Mouse (Mus musculus) embryonic facial prominence, embryonic 10.5 days (tissue): ENCODE data around the gene LTO1. TPM values are rescaled to one million over a fixed set of nuclear protein-coding genes. Genes with fewer than 3 reads are reported as not detected.

Source experiments
- DNase-seq: peaks from one replicate; pipeline ENCODE4 v3.0.0-alpha.2; 2017; ENCODE audit warnings: low spot score
- H3K27ac ChIP-seq: fragments of 300-500 bp; sonication (generic); replicated peaks from 2 replicates; pipeline ENCODE4 v1.5.1; 2016; ENCODE audit warnings: mild to moderate bottlenecking
- H3K27me3 ChIP-seq: fragments of 300-500 bp; sonication (generic); replicated peaks from 2 replicates; pipeline ENCODE4 v1.6.1; 2016; ENCODE audit warnings: low read depth, mild to moderate bottlenecking; ENCODE audit not compliant: poor library complexity, severe bottlenecking
- H3K36me3 ChIP-seq: fragments of 300-500 bp; sonication (generic); replicated peaks from 2 replicates; pipeline ENCODE4 v1.6.1; 2016; ENCODE audit warnings: mild to moderate bottlenecking, moderate library complexity
- H3K4me1 ChIP-seq: fragments of 300-500 bp; sonication (generic); 2 replicates; pipeline ENCODE4 v1.6.1; 2016
- H3K4me3 ChIP-seq: fragments of 300-500 bp; sonication (generic); 2 replicates; pipeline ENCODE4 v1.5.1; 2016; ENCODE audit warnings: mild to moderate bottlenecking, moderate library complexity
- H3K9me3 ChIP-seq: fragments of 300-500 bp; sonication (generic); 2 replicates; pipeline ENCODE4 v1.6.1; 2016; ENCODE audit warnings: mild to moderate bottlenecking
- WGBS: fragments of 180-500 bp; shearing (Covaris S2); methylation state at CpG from one replicate; pipeline ENCODE4 v1.1.7; 2016; 5-methylcytosine and 5-hydroxymethylcytosine counted together
- polyA plus RNA-seq: library from polyadenylated mRNA; unstranded; fragments of >200 nt; fragmentation: Nextera tagmentation; extraction: Ambion mirVana; gene quantifications from 2 replicates; pipeline ENCODE4 v1.2.1, GENCODE M21; 2016

The LTO1 gene
- polyA plus RNA-seq, 1 experiment from 2014 or later = 25.4 TPM

GRCm38 (mm10) chr7:144914296-144914947 lies 478 bp upstream of the LTO1 start:
- no peaks in the 10 kb centered on the region for H3K9me3 ChIP-seq
- DNase-seq = no peak
- peak overlapping the region; percentile 93 for H3K4me3 ChIP-seq
- peaks cover 20% of the 10 kb centered on the region for H3K36me3 ChIP-seq
- H3K27me3 ChIP-seq = no peaks in the 10 kb centered on the region
- peak overlapping the region; percentile 85 for H3K27ac ChIP-seq
- WGBS = 7% methylated on average over 17 of the region's 17 CpGs
- H3K4me1 ChIP-seq = peaks cover 14% of the 10 kb centered on the region

DNA sequence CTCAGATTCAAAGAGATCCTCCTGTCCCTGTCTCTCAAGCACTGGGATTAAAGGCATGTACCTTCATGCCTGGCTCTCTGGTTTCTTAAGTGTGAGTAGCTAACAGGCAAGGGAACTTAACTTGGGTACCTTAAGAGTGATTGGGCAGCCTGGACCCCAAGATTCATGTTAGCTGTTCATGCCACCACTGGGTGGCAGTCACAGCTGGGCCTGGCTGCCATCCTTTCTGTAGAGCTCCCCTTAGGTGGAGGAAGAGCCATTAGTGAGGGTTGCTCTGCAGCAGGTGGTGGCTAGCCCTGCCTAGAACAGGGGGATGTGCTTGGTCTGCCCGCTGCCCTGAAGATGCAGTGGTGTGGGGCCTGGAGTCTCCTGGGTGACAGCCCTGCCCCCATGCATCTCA lies 3.9 kb downstream of the LTO1 start:
- H3K27ac ChIP-seq = no peak overlapping the region
- H3K9me3 ChIP-seq = no peaks in the 10 kb centered on the region
- WGBS = 73% methylated on average over 1 of the region's 1 CpGs
- no peak for DNase-seq
- peaks cover 50% of the 10 kb centered on the region for H3K36me3 ChIP-seq
- no peak overlapping the region for H3K4me3 ChIP-seq
- H3K4me1 ChIP-seq = peaks cover 14% of the 10 kb centered on the region
- H3K27me3 ChIP-seq = no peaks in the 10 kb centered on the region

GRCm38 (mm10) chr7:144927591-144927990 lies 12.7 kb downstream of the LTO1 start:
- H3K4me3 ChIP-seq = no peak overlapping the region
- H3K4me1 ChIP-seq = peaks cover 13% of the 10 kb centered on the region
- no peak for DNase-seq
- peak overlapping the region; percentile 24; the same call in 1 of the 2 replicates for H3K27ac ChIP-seq
- H3K9me3 ChIP-seq = no peaks in the 10 kb centered on the region
- peaks cover 57% of the 10 kb centered on the region for H3K36me3 ChIP-seq
- 85% methylated on average over 2 of the region's 2 CpGs for WGBS
- H3K27me3 ChIP-seq = no peaks in the 10 kb centered on the region

- H3K4me1 ChIP-seq = peaks cover 20% of the 10 kb centered on the region
- no peak for DNase-seq
- peaks cover 62% of the 10 kb centered on the region for H3K36me3 ChIP-seq
- 80% methylated on average over 4 of the region's 4 CpGs for WGBS
- H3K4me3 ChIP-seq = no peak overlapping the region
- H3K9me3 ChIP-seq = no peaks in the 10 kb centered on the region
- no peaks in the 10 kb centered on the region for H3K27me3 ChIP-seq
- 0 out of 2 replicates have a peak overlapping the region, but pooled peaks have one; percentile 14 for H3K27ac ChIP-seq
These were observed 13.3 kb downstream of the LTO1 start for GRCm38 (mm10) chr7:144928009-144928888.

- H3K4me1 ChIP-seq = peaks cover 20% of the 10 kb centered on the region
- H3K27ac ChIP-seq = 0 out of 2 replicates have a peak overlapping the region, but pooled peaks have one; percentile 14
- WGBS = 80% methylated on average over 6 of the region's 6 CpGs
- H3K4me3 ChIP-seq = no peak overlapping the region
- no peaks in the 10 kb centered on the region for H3K9me3 ChIP-seq
- DNase-seq = no peak
- H3K27me3 ChIP-seq = no peaks in the 10 kb centered on the region
- peaks cover 66% of the 10 kb centered on the region for H3K36me3 ChIP-seq
These were observed 13.9 kb downstream of the LTO1 start for GRCm38 (mm10) chr7:144928889-144929210.

DNA sequence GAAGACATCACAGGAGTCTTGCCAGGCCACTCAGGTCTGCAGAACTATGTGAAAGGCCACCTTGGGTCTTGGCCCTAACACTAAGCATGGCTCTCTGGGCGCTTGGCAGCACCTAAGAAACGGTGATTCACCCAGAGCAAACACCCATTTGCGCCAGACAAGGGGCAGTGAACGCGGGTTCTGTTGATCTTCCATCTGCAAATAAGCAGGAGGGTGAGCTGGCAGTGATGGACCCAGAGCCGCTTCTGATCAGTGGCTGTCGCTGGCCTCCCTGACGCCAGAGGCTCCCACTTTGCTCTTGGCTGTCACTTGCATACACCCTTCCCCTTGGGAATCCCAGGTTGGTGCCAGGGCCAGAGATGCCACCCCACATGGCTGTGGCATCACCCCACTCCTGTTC lies 14.6 kb downstream of the LTO1 start:
- H3K4me3 ChIP-seq = no peak overlapping the region
- H3K27me3 ChIP-seq = no peaks in the 10 kb centered on the region
- H3K27ac ChIP-seq = no peak overlapping the region
- H3K9me3 ChIP-seq = no peaks in the 10 kb centered on the region
- DNase-seq = no peak
- peaks cover 67% of the 10 kb centered on the region for H3K36me3 ChIP-seq
- peaks cover 20% of the 10 kb centered on the region for H3K4me1 ChIP-seq
- WGBS = 83% methylated on average over 8 of the region's 8 CpGs

DNA sequence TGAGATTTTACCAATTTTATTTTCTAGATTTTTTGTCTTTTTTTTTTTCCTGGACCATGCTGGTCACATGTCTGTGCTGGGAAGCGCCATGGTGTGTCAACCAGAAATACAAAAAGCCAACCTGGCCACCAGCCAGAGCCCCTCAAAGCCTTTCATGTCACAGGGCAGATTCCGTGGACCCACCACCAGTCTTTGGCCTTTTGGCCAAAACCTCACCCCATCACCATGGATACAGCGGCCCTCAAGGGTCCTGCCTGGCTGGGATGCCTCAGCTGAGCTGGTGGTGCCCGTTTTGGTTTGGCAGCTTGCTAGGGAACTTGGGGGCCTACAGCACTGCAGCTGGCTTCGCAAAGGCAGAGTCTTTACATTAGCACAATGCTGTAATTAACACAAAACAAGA lies 15.0 kb downstream of the LTO1 start:
- WGBS = 73% methylated on average over 5 of the region's 5 CpGs
- no peak for DNase-seq
- no peaks in the 10 kb centered on the region for H3K27me3 ChIP-seq
- H3K4me3 ChIP-seq = no peak overlapping the region
- no peaks in the 10 kb centered on the region for H3K9me3 ChIP-seq
- no peak overlapping the region for H3K27ac ChIP-seq
- peaks cover 22% of the 10 kb centered on the region for H3K4me1 ChIP-seq
- peaks cover 70% of the 10 kb centered on the region for H3K36me3 ChIP-seq

GRCm38 (mm10) chr7:144931778-144932177 lies 16.9 kb downstream of the LTO1 start:
- peaks cover 40% of the 10 kb centered on the region for H3K4me1 ChIP-seq
- peak; percentile 77 for DNase-seq
- H3K27me3 ChIP-seq = no peaks in the 10 kb centered on the region
- H3K27ac ChIP-seq = no peak overlapping the region
- no peak overlapping the region for H3K4me3 ChIP-seq
- H3K36me3 ChIP-seq = peaks cover 89% of the 10 kb centered on the region
- no peaks in the 10 kb centered on the region for H3K9me3 ChIP-seq
- 20% methylated on average over 3 of the region's 3 CpGs for WGBS

GRCm38 (mm10) chr7:144932389-144932937 lies 17.6 kb downstream of the LTO1 start:
- H3K9me3 ChIP-seq = no peaks in the 10 kb centered on the region
- H3K27ac ChIP-seq = peak overlapping the region; percentile 66
- H3K36me3 ChIP-seq = peaks cover 92% of the 10 kb centered on the region
- WGBS = 73% methylated on average over 18 of the region's 18 CpGs
- no peak for DNase-seq
- H3K27me3 ChIP-seq = no peaks in the 10 kb centered on the region
- H3K4me3 ChIP-seq = no peak overlapping the region
- peaks cover 43% of the 10 kb centered on the region for H3K4me1 ChIP-seq

GRCm38 (mm10) chr7:144933336-144933735 lies 18.4 kb downstream of the LTO1 start:
- H3K36me3 ChIP-seq = peaks cover 94% of the 10 kb centered on the region

DNA sequence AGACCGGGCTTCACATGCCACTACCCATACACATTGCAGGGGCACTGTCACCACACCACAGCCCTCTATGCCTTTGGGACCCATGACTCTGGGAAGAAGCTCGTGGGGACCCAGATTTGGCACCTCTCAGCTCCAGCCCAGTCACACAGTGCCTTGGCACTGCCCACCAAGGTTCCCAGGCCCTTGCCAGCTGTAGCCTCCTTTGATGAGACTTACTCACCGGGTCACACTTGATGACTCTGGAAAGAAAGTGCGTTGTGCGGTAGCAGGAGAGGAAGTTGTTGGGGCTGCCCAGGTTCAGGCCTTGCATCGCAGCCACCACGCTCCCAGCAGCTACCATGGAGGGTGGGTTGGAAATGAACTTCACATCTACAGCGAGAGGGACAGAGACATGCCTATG lies 18.9 kb downstream of the LTO1 start:
- Histone ChIP-seq H3K27me3 (no peaks in the 10 kb centered on the region), H3K4me1 (peaks cover 48% of the 10 kb centered on the region), H3K27ac (no peak overlapping the region), H3K4me3 (no peak overlapping the region), H3K9me3 (no peaks in the 10 kb centered on the region), H3K36me3 (peaks cover 90% of the 10 kb centered on the region)
- no peak for DNase-seq
- WGBS = 92% methylated on average over 8 of the region's 8 CpGs

More at GRCm38 (mm10) chr7:144933336-144933735, 18.4 kb downstream of the LTO1 start:
- H3K9me3 ChIP-seq = no peaks in the 10 kb centered on the region
- no peak for DNase-seq
- no peaks in the 10 kb centered on the region for H3K27me3 ChIP-seq
- 93% methylated on average over 3 of the region's 3 CpGs for WGBS
- peaks cover 48% of the 10 kb centered on the region for H3K4me1 ChIP-seq
- no peak overlapping the region for H3K27ac ChIP-seq
- no peak overlapping the region for H3K4me3 ChIP-seq

- Histone ChIP-seq H3K4me1 (peaks cover 49% of the 10 kb centered on the region), H3K4me3 (no peak overlapping the region), H3K9me3 (no peaks in the 10 kb centered on the region), H3K36me3 (peaks cover 80% of the 10 kb centered on the region), H3K27me3 (no peaks in the 10 kb centered on the region), H3K27ac (no peak overlapping the region)
- DNase-seq = no peak
- WGBS = 82% methylated on average over 5 of the region's 5 CpGs
These were observed 20.0 kb downstream of the LTO1 start for GRCm38 (mm10) chr7:144934901-144935300.
